Mouse (Mus musculus) lung, postnatal 0 days (tissue): ENCODE results near the gene Popdc2. TPM values are rescaled to one million over a fixed set of nuclear protein-coding genes. Genes with fewer than 3 reads are reported as not detected.
A peak's percentile ranks its signal among the peaks of the same experiment; 100 is the strongest.

Source experiments
- ATAC-seq: fragments of 200-750 bp; cut with Nextera tagmentation; 2 replicates; pipeline ENCODE4 v1.8.0; 2017; ENCODE audit warnings: moderate library complexity
- DNase-seq: peaks from one replicate; pipeline ENCODE4 v3.0.0-alpha.2; 2016; ENCODE audit warnings: low spot score
- H3K27ac ChIP-seq: fragments of 300-500 bp; sonication (generic); 2 replicates; pipeline ENCODE4 v1.5.1; 2014; ENCODE audit warnings: antibody characterized with exemption, mild to moderate bottlenecking, low read length, mixed read lengths
- H3K27me3 ChIP-seq: fragments of 300-500 bp; sonication (generic); replicated peaks from 2 replicates; pipeline ENCODE4 v1.6.1; 2014; ENCODE audit warnings: low read length, mixed read lengths; ENCODE audit not compliant: insufficient read depth
- H3K36me3 ChIP-seq: fragments of 300-500 bp; sonication (generic); 2 replicates; pipeline ENCODE4 v1.6.1; 2014; ENCODE audit warnings: low read length, mixed read lengths; ENCODE audit not compliant: insufficient read depth
- H3K4me1 ChIP-seq: fragments of 300-500 bp; sonication (generic); 2 replicates; pipeline ENCODE4 v1.6.1; 2014; ENCODE audit warnings: antibody characterized with exemption, low read depth, low read length, mixed read lengths; ENCODE audit not compliant: insufficient read depth
- H3K4me2 ChIP-seq: fragments of 300-500 bp; sonication (generic); replicated peaks from 2 replicates; pipeline ENCODE4 v1.6.1; 2014; ENCODE audit warnings: low read depth, mild to moderate bottlenecking, low read length, moderate library complexity, mixed read lengths
- H3K4me3 ChIP-seq: fragments of 300-500 bp; sonication (generic); 2 replicates; pipeline ENCODE4 v1.5.1; 2014; ENCODE audit warnings: low read depth, low read length
- H3K9ac ChIP-seq: fragments of 300-500 bp; sonication (generic); replicated peaks from 2 replicates; pipeline ENCODE4 v1.6.1; 2014; ENCODE audit warnings: low read depth, mild to moderate bottlenecking
- H3K9me3 ChIP-seq: fragments of 300-500 bp; sonication (generic); 2 replicates; pipeline ENCODE4 v1.6.1; 2016; ENCODE audit warnings: low read length, mixed read lengths
- CTCF ChIP-seq: IDR thresholded peaks from 2 replicates; pipeline ENCODE4 v1.5.1; 2016; ENCODE audit warnings: antibody characterized with exemption, mild to moderate bottlenecking
- EP300 ChIP-seq: IDR thresholded peaks from 2 replicates; pipeline ENCODE4 v1.6.1; 2016; ENCODE audit warnings: antibody characterized with exemption, mild to moderate bottlenecking, control low read depth
- WGBS: fragments of 180-500 bp; shearing (Covaris S2); extraction: QIAGEN DNeasy Blood & Tissue Kit; methylation state at CpG from one replicate; pipeline ENCODE4 v1.1.7; 2014; 5-methylcytosine and 5-hydroxymethylcytosine counted together
- polyA plus RNA-seq: library from polyadenylated mRNA; unstranded; fragments of >200 nt; fragmentation: Nextera tagmentation; extraction: Ambion mirVana; gene quantifications from 2 replicates; pipeline ENCODE4 v1.2.1, GENCODE M21; 2015

Gene Popdc2
- polyA plus RNA-seq, 1 experiment from 2014 or later = 6.5 TPM

- ATAC-seq (peak; percentile 97), DNase-seq (peak; percentile 99)
- Histone ChIP-seq H3K27ac (peak within 1 kb of the TSS; percentile 95), H3K9ac (peak within 1 kb of the TSS; percentile 86), H3K36me3 (no peaks in the 10 kb centered on the region), H3K9me3 (no peaks in the 10 kb centered on the region), H3K4me1 (peaks cover 4% of the 10 kb centered on the region; the same call in 1 of the 2 replicates), H3K27me3 (no peaks in the 10 kb centered on the region), H3K4me2 (peak within 1 kb of the TSS; percentile 79), H3K4me3 (peak within 1 kb of the TSS; percentile 87)
- no peak for TF ChIP-seq CTCF
- TF ChIP-seq EP300 = peak; percentile 65
- WGBS = 3% methylated on average over 34 of the region's 35 CpGs
Observed at GRCm38 (mm10) chr16:38346529-38347325, 15.3 kb upstream of the Popdc2 start, which contains the start of the genes Cox17 and Gm21987. Cox17 (plus strand) TSS chr16:38346991. Gm21987 (plus strand) TSS chr16:38347040.

GRCm38 (mm10) chr16:38347588-38347987 lies 14.4 kb upstream of the Popdc2 start:
- H3K27ac ChIP-seq = no peak overlapping the region; the same call in 1 of the 2 replicates
- H3K9ac ChIP-seq = peak overlapping the region; percentile 86
- peak overlapping the region; percentile 79 for H3K4me2 ChIP-seq
- H3K36me3 ChIP-seq = no peaks in the 10 kb centered on the region
- WGBS = 56% methylated on average over 6 of the region's 6 CpGs
- no peak for ATAC-seq
- peak overlapping the region; percentile 87 for H3K4me3 ChIP-seq
- no peak for DNase-seq
- H3K27me3 ChIP-seq = no peaks in the 10 kb centered on the region
- H3K4me1 ChIP-seq = peaks cover 4% of the 10 kb centered on the region; the same call in 1 of the 2 replicates
- TF ChIP-seq CTCF (no peak), EP300 (no peak)
- no peaks in the 10 kb centered on the region for H3K9me3 ChIP-seq

GRCm38 (mm10) chr16:38348217-38348761 lies 13.7 kb upstream of the Popdc2 start:
- H3K4me2 ChIP-seq = no peak overlapping the region
- DNase-seq (no peak), ATAC-seq (no peak)
- H3K4me3 ChIP-seq = no peak overlapping the region
- 67% methylated on average over 9 of the region's 9 CpGs for WGBS
- no peak overlapping the region for H3K27ac ChIP-seq
- H3K9me3 ChIP-seq = no peaks in the 10 kb centered on the region
- peaks cover 4% of the 10 kb centered on the region; the same call in 1 of the 2 replicates for H3K4me1 ChIP-seq
- H3K9ac ChIP-seq = no peak overlapping the region
- H3K27me3 ChIP-seq = no peaks in the 10 kb centered on the region
- no peak for TF ChIP-seq CTCF
- no peak for TF ChIP-seq EP300
- no peaks in the 10 kb centered on the region for H3K36me3 ChIP-seq

GRCm38 (mm10) chr16:38349881-38350280 lies 12.1 kb upstream of the Popdc2 start:
- H3K27me3 ChIP-seq = no peaks in the 10 kb centered on the region
- DNase-seq (no peak), ATAC-seq (no peak)
- no peaks in the 10 kb centered on the region for H3K9me3 ChIP-seq
- H3K4me2 ChIP-seq = no peak overlapping the region
- no peaks in the 10 kb centered on the region for H3K36me3 ChIP-seq
- peaks cover 4% of the 10 kb centered on the region; the same call in 1 of the 2 replicates for H3K4me1 ChIP-seq
- TF ChIP-seq CTCF (no peak), EP300 (no peak)
- H3K4me3 ChIP-seq = no peak overlapping the region
- H3K9ac ChIP-seq = no peak overlapping the region
- 86% methylated on average over 2 of the region's 2 CpGs for WGBS
- H3K27ac ChIP-seq = peak overlapping the region; percentile 39

- Histone ChIP-seq H3K36me3 (no peaks in the 10 kb centered on the region), H3K4me3 (no peak overlapping the region), H3K27me3 (no peaks in the 10 kb centered on the region), H3K27ac (peak overlapping the region; percentile 39), H3K9me3 (no peaks in the 10 kb centered on the region), H3K9ac (no peak overlapping the region), H3K4me2 (no peak overlapping the region), H3K4me1 (peaks cover 4% of the 10 kb centered on the region; the same call in 1 of the 2 replicates)
- TF ChIP-seq EP300 = peak; percentile 71
- no peak for TF ChIP-seq CTCF
- DNase-seq = peak; percentile 67
- peak; percentile 52 for ATAC-seq
- 24% methylated on average over 7 of the region's 7 CpGs for WGBS
Observed at GRCm38 (mm10) chr16:38350361-38350855, 11.6 kb upstream of the Popdc2 start.

GRCm38 (mm10) chr16:38350939-38351338 lies 11.1 kb upstream of the Popdc2 start:
- no peak for DNase-seq
- no peak for ATAC-seq
- H3K9me3 ChIP-seq = no peaks in the 10 kb centered on the region
- H3K27ac ChIP-seq = no peak overlapping the region
- H3K27me3 ChIP-seq = no peaks in the 10 kb centered on the region
- H3K36me3 ChIP-seq = no peaks in the 10 kb centered on the region
- no peak for TF ChIP-seq EP300
- TF ChIP-seq CTCF = peak; percentile 18; the same call in 1 of the 2 replicates
- no peak overlapping the region for H3K9ac ChIP-seq
- peaks cover 4% of the 10 kb centered on the region; the same call in 1 of the 2 replicates for H3K4me1 ChIP-seq
- no peak overlapping the region for H3K4me3 ChIP-seq
- no peak overlapping the region for H3K4me2 ChIP-seq
- 40% methylated on average over 6 of the region's 6 CpGs for WGBS
